Mouse (Mus musculus) cerebellum, adult 2 months (tissue): ENCODE measurements at regions not wholly inside any gene's neighbourhood (a gene's known extent, or its start where the extent isn't known, plus 50 kb on each side); places are given as distances from the start of the nearest gene placed in this dataset.

ENCODE experiments used
- DNase-seq, 2 experiments: peaks; one replicate each; pipeline ENCODE4 v3.0.0; 2021
- H3K27ac ChIP-seq: fragments of 200-500 bp; 2 replicates; pipeline ENCODE4 v1.5.1; 2012; ENCODE audit warnings: low read length, control low read depth, inconsistent platforms; ENCODE audit not compliant: insufficient read depth
- H3K27me3 ChIP-seq: fragments of 200-500 bp; 2 replicates; pipeline ENCODE4 v1.6.1; 2012; ENCODE audit warnings: inconsistent platforms, mild to moderate bottlenecking, low read length, moderate library complexity; ENCODE audit not compliant: control insufficient read depth, insufficient read depth
- H3K4me1 ChIP-seq: fragments of 200-500 bp; 2 replicates; pipeline ENCODE4 v1.6.1; 2011; ENCODE audit warnings: low read length; ENCODE audit not compliant: control insufficient read depth, insufficient read depth
- H3K4me3 ChIP-seq: fragments of 200-500 bp; replicated peaks from 2 replicates; pipeline ENCODE3; 2011; ENCODE audit warnings: mild to moderate bottlenecking, low read depth, low read length, control low read depth; ENCODE audit not compliant: insufficient read depth
- CTCF ChIP-seq: fragments of 200-500 bp; IDR thresholded peaks from 2 replicates; pipeline ENCODE4 v1.5.1; 2011; ENCODE audit warnings: low read depth, mild to moderate bottlenecking, control low read depth, low read length, moderate library complexity, borderline replicate concordance; ENCODE audit not compliant: insufficient read depth
- POLR2A ChIP-seq: fragments of 200-500 bp; IDR thresholded peaks from 2 replicates; pipeline ENCODE4 v1.6.1; 2011; ENCODE audit warnings: low read length, control low read depth, borderline replicate concordance; ENCODE audit not compliant: insufficient read depth
- WGBS: fragments of 180-500 bp; shearing (Covaris S2); methylation state at CpG from one replicate; pipeline ENCODE4 v1.1.7; 2018; 5-methylcytosine and 5-hydroxymethylcytosine counted together

DNA sequence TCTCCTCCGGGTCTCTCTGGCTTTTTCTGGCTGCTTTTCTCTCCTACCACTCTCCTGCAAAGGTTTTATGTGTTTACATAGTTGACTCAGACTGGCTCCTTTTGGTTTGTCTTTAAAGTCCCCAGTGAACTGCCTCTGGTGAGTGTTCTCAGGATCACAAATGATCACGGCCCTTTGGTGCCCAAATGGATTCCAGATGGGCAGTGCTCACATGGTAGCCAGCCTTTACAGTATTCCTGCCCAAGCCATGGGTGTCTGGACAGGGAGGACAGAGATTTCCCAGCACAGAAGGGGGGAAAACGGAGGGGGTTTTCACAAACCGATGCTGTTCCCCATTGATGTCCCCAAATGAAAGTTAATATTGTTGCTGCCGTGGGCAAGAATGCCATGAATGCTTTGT lies 70.4 kb upstream of the Msx2 start:
- Histone ChIP-seq H3K27me3 (no peaks in the 10 kb centered on the region), H3K4me1 (no peaks in the 10 kb centered on the region), H3K4me3 (no peak overlapping the region), H3K27ac (no peak overlapping the region)
- DNase-seq = no peak
- TF ChIP-seq CTCF = no peak
- no peak for TF ChIP-seq POLR2A
- WGBS = 70% methylated on average over 5 of the region's 5 CpGs

GRCm38 (mm10) chr13:53539797-53540196 lies 66.9 kb upstream of the Msx2 start:
- TF ChIP-seq POLR2A (no peak), CTCF (no peak)
- WGBS = 87% methylated on average over 5 of the region's 5 CpGs
- no peak for DNase-seq

DNA sequence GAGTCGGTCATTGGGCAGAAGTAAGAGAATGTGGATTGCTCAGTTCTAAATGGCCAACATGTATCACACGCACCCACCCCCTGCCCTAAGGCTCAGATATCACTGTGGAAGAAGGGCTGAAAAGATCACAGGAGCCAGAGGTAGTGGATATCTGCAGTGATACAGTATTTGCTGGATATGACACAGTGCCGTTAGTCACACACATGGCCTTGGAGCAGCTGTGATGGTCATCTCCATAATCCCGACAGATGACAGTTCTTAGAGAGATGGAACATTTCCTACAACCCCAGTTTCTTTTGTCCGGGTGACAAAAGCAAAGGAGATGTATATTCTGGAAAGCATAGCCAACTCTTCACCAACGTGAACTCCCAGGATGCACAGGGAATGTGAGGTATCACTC lies 65.1 kb upstream of the Msx2 start:
- Histone ChIP-seq H3K4me3 (no peak overlapping the region), H3K4me1 (no peaks in the 10 kb centered on the region), H3K27me3 (no peaks in the 10 kb centered on the region), H3K27ac (no peak overlapping the region)
- no peak for DNase-seq
- TF ChIP-seq POLR2A (no peak), CTCF (no peak)
- 85% methylated on average over 6 of the region's 6 CpGs for WGBS

More at GRCm38 (mm10) chr13:53539797-53540196, 66.9 kb upstream of the Msx2 start:
- Histone ChIP-seq H3K27ac (no peak overlapping the region), H3K4me1 (no peaks in the 10 kb centered on the region), H3K4me3 (no peak overlapping the region), H3K27me3 (no peaks in the 10 kb centered on the region)

- Histone ChIP-seq H3K4me3 (no peak overlapping the region), H3K4me1 (no peaks in the 10 kb centered on the region), H3K27me3 (no peaks in the 10 kb centered on the region), H3K27ac (no peak overlapping the region)
- no peak for TF ChIP-seq POLR2A
- TF ChIP-seq CTCF = no peak
- WGBS = 80% methylated on average over 10 of the region's 10 CpGs
- no peak for DNase-seq
Observed at GRCm38 (mm10) chr13:53535781-53536425, 63.0 kb upstream of the Msx2 start.

- H3K27me3 ChIP-seq = no peaks in the 10 kb centered on the region
- TF ChIP-seq CTCF (no peak), POLR2A (no peak)
- WGBS = 57% methylated on average over 8 of the region's 8 CpGs
Observed at GRCm38 (mm10) chr13:53533738-53534137, 60.9 kb upstream of the Msx2 start.

GRCm38 (mm10) chr13:53526880-53527279 lies 54.0 kb upstream of the Msx2 start:
- no peak overlapping the region for H3K27ac ChIP-seq
- WGBS = 56% methylated on average over 9 of the region's 9 CpGs
- no peaks in the 10 kb centered on the region for H3K27me3 ChIP-seq
- DNase-seq = no peak
- no peak overlapping the region for H3K4me3 ChIP-seq
- TF ChIP-seq POLR2A = no peak
- TF ChIP-seq CTCF = no peak
- no peaks in the 10 kb centered on the region for H3K4me1 ChIP-seq

More at GRCm38 (mm10) chr13:53533738-53534137, 60.9 kb upstream of the Msx2 start:
- no peak overlapping the region for H3K4me3 ChIP-seq
- no peaks in the 10 kb centered on the region for H3K4me1 ChIP-seq
- H3K27ac ChIP-seq = no peak overlapping the region
- DNase-seq = no peak

DNA sequence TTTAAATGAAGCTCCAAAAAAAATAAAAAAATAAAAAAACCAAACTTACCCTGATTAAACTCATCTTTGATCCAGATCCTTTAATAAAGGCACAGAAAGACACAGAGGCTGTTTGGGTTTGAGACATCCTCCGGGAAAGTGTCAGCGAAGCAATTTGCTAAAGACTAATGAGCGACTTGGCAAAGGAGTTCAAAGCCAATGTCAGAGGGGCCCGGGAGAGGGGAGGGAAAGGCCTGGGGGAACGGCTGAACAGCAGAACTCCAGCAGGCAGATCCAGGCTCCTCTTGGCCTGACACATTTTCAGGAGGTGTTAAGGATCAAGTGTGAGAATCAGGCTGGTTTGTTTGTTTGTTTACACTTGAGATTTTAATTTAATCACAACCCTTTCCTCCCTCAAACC lies 49.9 kb upstream of the Msx2 start:
- no peak for TF ChIP-seq POLR2A
- TF ChIP-seq CTCF = no peak
- no peak for DNase-seq
- WGBS = 41% methylated on average over 5 of the region's 5 CpGs
- Histone ChIP-seq H3K27ac (no peak overlapping the region), H3K27me3 (no peaks in the 10 kb centered on the region; the same call in 1 of the 2 replicates), H3K4me1 (no peaks in the 10 kb centered on the region), H3K4me3 (no peak overlapping the region)
